In the genomic region with DNA sequence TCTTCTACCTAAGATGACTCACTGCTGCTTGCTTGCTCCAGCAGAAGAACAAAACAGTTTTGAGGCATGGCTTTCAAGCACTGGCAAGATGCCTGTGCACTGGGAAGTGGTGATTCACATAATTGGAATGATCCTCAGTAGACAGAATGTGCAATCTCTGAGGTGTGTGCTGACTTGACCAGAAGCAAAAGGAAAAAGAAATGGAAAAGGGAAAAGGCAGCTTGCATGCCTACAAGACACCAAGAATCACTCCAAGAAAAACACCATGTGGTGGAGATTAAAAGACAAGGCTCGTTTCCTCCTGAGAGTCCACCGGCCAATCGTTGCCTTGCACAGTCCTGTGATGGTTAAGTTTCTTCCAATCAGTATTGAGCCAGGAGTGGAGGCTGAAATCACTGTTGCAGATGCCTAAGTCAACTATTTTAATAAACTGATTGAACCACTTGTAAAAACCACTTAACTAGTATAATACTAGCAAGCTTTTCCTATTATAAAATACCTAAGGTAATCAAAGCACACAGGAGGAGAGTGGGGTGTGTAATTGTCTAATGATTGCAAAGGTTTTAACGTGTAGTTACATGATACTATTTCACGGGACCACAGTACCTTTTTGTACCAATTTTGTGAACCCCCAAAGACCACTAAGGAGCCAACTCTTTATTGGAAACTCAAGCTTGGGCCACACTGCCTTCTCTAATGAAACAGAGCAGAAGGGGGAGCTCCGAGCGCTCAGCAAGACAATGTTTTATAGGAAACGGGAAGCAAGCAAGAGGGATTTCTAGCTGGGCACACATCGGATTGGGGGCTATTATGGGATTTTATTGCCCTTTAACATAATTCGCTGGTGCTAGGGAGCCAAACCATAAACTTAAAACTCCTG, we compare ENCODE assay signal across 9 mouse cellular contexts.
DNase-seq lines count a peak whose midpoint lies in the region; ATAC-seq and TF ChIP-seq lines count a peak whose summit lies in the region.
"Had no signal": no experiment of that assay in that cellular context is flagged by ENCODE, and none has a peak within 500 bp of the region (broad histone marks: within the 10 kb centered on the region; RNA-seq: fewer than 3 reads in every experiment).

No protein-coding gene starts in this region.

- no peak for TF ChIP-seq EP300 in liver, postnatal 0 days (IDR thresholded peaks at IDR 0.05; ENCODE audit: low read depth)

- H3K36me3 ChIP-seq in forebrain, embryonic 14.5 days (ENCODE audit: control insufficient read depth, insufficient read depth, low read length) = no peaks in the 10 kb centered on the region
- no peaks in the 10 kb centered on the region for H3K36me3 ChIP-seq in forebrain, embryonic 10.5 days (replicated peaks)
- no peaks in the 10 kb centered on the region for H3K36me3 ChIP-seq in limb, embryonic 15.5 days
- no peaks in the 10 kb centered on the region for H3K36me3 ChIP-seq in liver, embryonic 11.5 days (ENCODE audit: control insufficient read depth, insufficient read depth, low read length)
- no peaks in the 10 kb centered on the region for H3K36me3 ChIP-seq in liver, postnatal 0 days (replicated peaks; ENCODE audit: insufficient read depth, low read length)

- no peak overlapping the region for H3K9ac ChIP-seq in forebrain, embryonic 14.5 days (ENCODE audit: low read length)
- no peak overlapping the region for H3K9ac ChIP-seq in limb, embryonic 15.5 days
- no peak overlapping the region for H3K9ac ChIP-seq in liver, embryonic 11.5 days (ENCODE audit: low read depth, low read length)
- no peak overlapping the region for H3K9ac ChIP-seq in liver, postnatal 0 days (replicated peaks)

- DNase-seq in forebrain, embryonic 14.5 days (ENCODE audit: low spot score) = peak; percentile 49
- no peak for DNase-seq in forebrain, embryonic 10.5 days (ENCODE audit: extremely low spot score, low spot score)
- DNase-seq in adipocyte (ENCODE audit: low spot score) = peak; percentile 56
- DNase-seq in forelimb bud, embryonic 11.5 days (ENCODE audit: low read depth, low spot score) = peak; percentile 25
- DNase-seq in heart, postnatal 4 days = peak; percentile 35
- DNase-seq in liver, embryonic 11.5 days (ENCODE audit: low spot score) = no peak
- no peak for DNase-seq in liver, postnatal 0 days

- ATAC-seq in forebrain, embryonic 14.5 days = no peak
- peak; percentile 89 for ATAC-seq in limb, embryonic 15.5 days (ENCODE audit: insufficient number of reproducible peaks, low FRiP score, low TSS enrichment, low read depth)
- ATAC-seq in liver, embryonic 11.5 days (replicated peaks; ENCODE audit: low FRiP score) = no peak
- no peak for ATAC-seq in liver, postnatal 0 days

- H3K4me1 ChIP-seq in forebrain, embryonic 14.5 days (ENCODE audit: control insufficient read depth, insufficient read depth, low read length) = 0 out of 2 replicates have a peak, but pooled peaks cover 6% of the 10 kb centered on the region
- H3K4me1 ChIP-seq in forebrain, embryonic 10.5 days = no peaks in the 10 kb centered on the region
- H3K4me1 ChIP-seq in limb, embryonic 15.5 days = peaks cover 11% of the 10 kb centered on the region; the same call in 1 of the 2 replicates
- H3K4me1 ChIP-seq in liver, embryonic 11.5 days (replicated peaks; ENCODE audit: control insufficient read depth, insufficient read depth, low read length) = no peaks in the 10 kb centered on the region
- no peaks in the 10 kb centered on the region for H3K4me1 ChIP-seq in liver, postnatal 0 days (ENCODE audit: insufficient read depth)

- no peaks in the 10 kb centered on the region for H3K9me3 ChIP-seq in forebrain, embryonic 14.5 days (replicated peaks; ENCODE audit: control insufficient read depth, low read length)
- H3K9me3 ChIP-seq in forebrain, embryonic 10.5 days = no peaks in the 10 kb centered on the region
- no peaks in the 10 kb centered on the region for H3K9me3 ChIP-seq in limb, embryonic 15.5 days
- H3K9me3 ChIP-seq in liver, embryonic 11.5 days (ENCODE audit: control insufficient read depth, low read length) = no peaks in the 10 kb centered on the region
- no peaks in the 10 kb centered on the region for H3K9me3 ChIP-seq in liver, postnatal 0 days (ENCODE audit: low read length)
- H3K9me3 ChIP-seq: megakaryocyte, embryonic 14.5 days had no signal

- no peak overlapping the region for H3K4me2 ChIP-seq in forebrain, embryonic 14.5 days (ENCODE audit: low read length)
- H3K4me2 ChIP-seq in limb, embryonic 15.5 days = no peak overlapping the region
- no peak overlapping the region for H3K4me2 ChIP-seq in liver, embryonic 11.5 days
- no peak overlapping the region for H3K4me2 ChIP-seq in liver, postnatal 0 days (ENCODE audit: low read depth, low read length)

- no peak for TF ChIP-seq CTCF in liver, postnatal 0 days (IDR thresholded peaks at IDR 0.05; ENCODE audit: low read depth)

- no peak overlapping the region for H3K27ac ChIP-seq in forebrain, embryonic 14.5 days (ENCODE audit: low read depth, low read length)
- H3K27ac ChIP-seq in forebrain, embryonic 10.5 days = no peak overlapping the region
- peak overlapping the region; percentile 59 for H3K27ac ChIP-seq in limb, embryonic 15.5 days
- no peak overlapping the region for H3K27ac ChIP-seq in liver, embryonic 11.5 days (ENCODE audit: low read depth, low read length)
- no peak overlapping the region for H3K27ac ChIP-seq in liver, postnatal 0 days (ENCODE audit: low read depth)

- 80% methylated on average over 10 of the region's 10 CpGs for WGBS in forebrain, embryonic 14.5 days
- WGBS in forebrain, embryonic 10.5 days = 88% methylated on average over 10 of the region's 10 CpGs
- 35% methylated on average over 10 of the region's 10 CpGs for whole genome bisulfite sequencing in limb, embryonic 15.5 days
- 80% methylated on average over 10 of the region's 10 CpGs for WGBS in liver, embryonic 11.5 days
- WGBS in liver, postnatal 0 days (ENCODE audit: insufficient replicate concordance) = 71% methylated on average over 10 of the region's 10 CpGs

- H3K4me3 ChIP-seq in forebrain, embryonic 14.5 days (ENCODE audit: low read depth, low read length) = no peak overlapping the region
- no peak overlapping the region for H3K4me3 ChIP-seq in forebrain, embryonic 10.5 days
- no peak overlapping the region for H3K4me3 ChIP-seq in limb, embryonic 15.5 days
- no peak overlapping the region for H3K4me3 ChIP-seq in liver, embryonic 11.5 days (ENCODE audit: low read depth, low read length)
- no peak overlapping the region for H3K4me3 ChIP-seq in liver, postnatal 0 days (ENCODE audit: low read depth, low read length)
- H3K4me3 ChIP-seq: megakaryocyte, embryonic 14.5 days had no signal

- no peaks in the 10 kb centered on the region for H3K27me3 ChIP-seq in forebrain, embryonic 14.5 days (replicated peaks; ENCODE audit: control insufficient read depth, insufficient read depth, low read length)
- H3K27me3 ChIP-seq in forebrain, embryonic 10.5 days (ENCODE audit: poor library complexity, severe bottlenecking) = no peaks in the 10 kb centered on the region
- no peaks in the 10 kb centered on the region for H3K27me3 ChIP-seq in limb, embryonic 15.5 days
- H3K27me3 ChIP-seq in liver, embryonic 11.5 days (replicated peaks; ENCODE audit: control insufficient read depth, insufficient read depth, low read length) = no peaks in the 10 kb centered on the region
- H3K27me3 ChIP-seq in liver, postnatal 0 days (ENCODE audit: insufficient read depth, low read length) = no peaks in the 10 kb centered on the region
- H3K27me3 ChIP-seq: megakaryocyte, embryonic 14.5 days had no signal

Comparison
In these comparisons a context has a peak if more than half of its experiments do, and no peak if none do; other contexts are left out.
1. DNase-seq: peak in forebrain, embryonic 14.5 days (single experiment), adipocyte (single experiment), forelimb bud, embryonic 11.5 days (single experiment) and heart, postnatal 4 days (single experiment); none in forebrain, embryonic 10.5 days (single experiment), liver, embryonic 11.5 days (single experiment) and liver, postnatal 0 days (single experiment).